Mouse (Mus musculus) urinary bladder, postnatal 36 days (tissue): ENCODE measurements around the gene BC049352.

Experiments used
- DNase-seq, 2 experiments: peaks; one replicate each; pipeline ENCODE4 v3.0.0; 2022; ENCODE audit warnings: low spot score in 2 of 2, mixed read lengths in 1 of 2

BC049352 gene

DNA sequence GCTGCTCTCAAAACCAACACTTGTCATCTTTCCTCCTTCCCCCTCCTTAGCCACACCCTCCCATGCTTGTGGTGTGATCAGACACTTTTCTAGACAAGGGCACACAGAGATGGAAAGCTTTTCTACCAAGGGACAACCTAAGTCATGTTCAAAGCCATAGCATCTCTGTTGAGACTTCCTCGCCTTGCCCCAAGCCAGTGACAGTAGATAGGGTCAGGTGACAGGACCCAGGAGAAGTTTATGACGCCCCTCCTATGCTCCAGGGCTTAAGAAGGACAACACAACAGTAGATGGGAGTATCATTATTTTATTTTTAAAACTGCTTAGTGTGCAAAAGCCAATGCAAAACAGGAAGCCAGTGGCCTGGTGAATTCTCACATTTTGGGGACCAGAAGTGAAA lies 65.7 kb downstream of the BC049352 start:
- DNase-seq: no peak

DNA sequence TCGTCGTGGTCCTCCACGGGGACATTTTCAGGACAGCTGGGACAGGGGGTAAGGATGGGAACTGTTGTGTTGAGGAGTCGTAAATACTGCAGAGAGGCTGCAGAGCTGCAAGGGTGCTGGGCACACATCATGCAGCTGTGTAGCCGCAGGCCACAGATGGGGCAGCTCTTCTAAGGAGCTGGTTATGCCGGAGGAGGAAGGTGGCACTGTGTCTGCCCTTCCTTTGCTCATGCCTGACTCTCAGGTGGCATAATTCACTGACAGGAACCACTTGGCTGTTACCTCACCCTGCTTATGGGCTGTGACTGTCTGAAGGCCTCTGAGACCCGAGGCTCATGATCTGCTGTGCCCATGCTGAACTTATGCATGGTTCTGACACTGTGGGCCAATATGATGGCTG lies 68.5 kb downstream of the BC049352 start:
- DNase-seq: no peak

DNA sequence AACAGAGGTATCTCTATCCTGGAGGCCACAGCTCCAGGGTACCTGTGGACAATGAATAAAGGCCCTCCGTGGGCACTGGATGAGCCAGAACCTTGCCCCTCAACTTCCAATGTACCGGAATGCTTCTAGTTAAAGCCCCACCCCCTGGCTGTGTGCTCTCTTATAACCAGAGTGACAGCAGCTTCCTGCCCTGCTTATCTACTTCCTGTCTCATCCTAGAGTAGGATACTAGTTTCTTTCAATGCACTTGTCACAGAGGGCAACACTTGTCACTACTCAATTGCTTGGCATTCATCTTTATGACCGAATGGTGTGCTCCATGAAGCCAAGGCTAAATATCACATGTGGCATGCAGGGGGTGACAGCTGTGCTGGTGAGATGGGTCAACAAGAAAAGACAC lies 69.5 kb downstream of the BC049352 start:
- no peak for DNase-seq

DNA sequence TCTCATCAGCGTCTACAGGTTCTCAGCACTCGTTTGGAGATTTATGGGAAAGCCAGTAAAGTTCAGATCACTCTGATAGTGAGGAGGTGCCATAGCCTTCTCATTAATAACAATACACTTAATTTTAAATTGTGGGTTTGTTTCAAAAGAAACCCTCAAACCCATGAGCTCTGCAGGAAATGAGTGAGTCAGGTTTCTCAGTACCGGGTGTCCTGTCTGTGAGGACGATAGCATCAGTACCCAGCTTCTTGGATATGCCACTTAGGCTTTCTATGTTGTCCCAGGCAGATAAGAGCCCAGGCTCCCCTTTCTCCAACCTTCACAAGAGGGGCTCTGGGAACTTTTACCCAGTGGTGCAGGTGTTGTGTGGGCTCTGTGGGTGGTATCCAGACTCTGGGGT lies 70.2 kb downstream of the BC049352 start:
- no peak for DNase-seq

DNA sequence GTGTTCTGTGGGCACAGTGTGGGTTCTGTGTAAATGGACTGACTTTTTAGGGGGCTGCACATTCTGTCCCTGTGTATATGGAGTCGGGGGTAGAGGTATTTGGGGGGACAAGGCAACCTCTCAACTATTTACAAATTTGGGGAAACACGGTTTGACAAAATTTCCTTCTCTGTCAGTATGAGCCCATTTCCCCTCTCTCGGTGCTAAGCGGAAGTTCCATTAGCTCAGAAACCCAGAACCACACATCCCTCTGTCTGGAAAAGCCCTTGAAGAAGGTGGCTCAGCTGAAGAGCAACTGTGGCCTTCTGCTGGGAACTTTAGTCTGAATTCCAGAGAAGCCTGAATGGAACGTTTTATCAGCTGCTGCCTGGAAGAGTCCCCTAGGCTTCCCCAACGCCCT lies 70.6 kb downstream of the BC049352 start:
- no peak for DNase-seq

DNA sequence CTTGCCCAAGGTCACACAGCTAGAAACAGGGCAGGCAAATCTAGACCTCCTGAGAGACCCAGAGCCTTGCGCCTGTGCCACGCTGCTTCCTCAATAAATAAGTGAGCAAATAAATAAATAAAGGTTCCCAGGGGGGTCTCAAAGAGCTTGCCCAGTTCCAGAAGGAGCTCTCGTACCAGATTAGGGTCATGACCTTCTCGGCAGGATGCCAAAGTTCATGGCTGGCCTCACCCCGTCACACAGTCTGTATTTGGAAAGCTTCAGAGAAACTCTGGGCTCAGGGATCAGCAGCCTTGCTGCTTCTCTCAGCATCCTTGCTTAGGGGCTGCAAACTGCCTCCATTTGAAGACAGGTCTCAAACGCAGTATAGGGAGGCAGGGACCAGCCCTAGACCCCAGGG lies 72.2 kb downstream of the BC049352 start:
- no peak for DNase-seq

DNA sequence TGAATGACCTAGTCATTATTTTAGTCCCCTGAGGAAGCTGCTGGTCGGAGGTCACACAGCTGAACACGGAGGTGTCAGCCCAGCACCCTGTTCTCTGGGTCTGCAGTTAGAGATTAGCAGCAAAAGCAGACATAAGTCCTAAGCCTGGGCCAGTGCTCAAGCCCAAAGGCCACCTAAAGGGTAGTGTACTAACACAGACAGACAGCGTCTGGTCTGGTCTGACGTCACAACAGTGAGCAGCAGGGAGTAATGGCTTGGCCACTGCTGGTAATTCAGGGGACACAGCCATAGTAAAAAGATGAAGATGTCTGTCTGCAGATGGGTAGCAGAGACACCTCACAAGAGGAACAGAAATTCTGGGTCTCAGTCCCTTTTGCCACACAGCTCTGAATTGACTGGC lies 72.8 kb downstream of the BC049352 start:
- DNase-seq: no peak

DNA sequence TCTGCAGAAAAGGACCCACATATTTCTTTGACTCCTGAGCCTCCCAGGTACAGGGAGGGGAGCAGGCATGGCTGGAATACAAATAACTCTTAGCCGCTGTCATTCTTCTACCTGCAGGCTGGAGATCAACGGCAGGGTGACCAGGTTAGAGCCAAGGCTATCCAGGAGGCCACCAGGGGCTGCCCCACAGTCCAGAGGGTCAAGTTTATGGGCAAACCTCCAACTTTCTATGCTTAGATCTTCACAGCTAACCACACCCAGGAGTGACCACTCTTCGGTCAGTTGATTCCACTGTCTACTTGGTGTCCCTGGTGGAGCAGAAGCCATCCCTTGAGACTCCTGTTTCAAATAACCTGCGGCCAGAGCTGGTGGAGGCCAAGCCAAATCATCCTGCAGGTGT lies 73.6 kb downstream of the BC049352 start:
- no peak for DNase-seq

DNA sequence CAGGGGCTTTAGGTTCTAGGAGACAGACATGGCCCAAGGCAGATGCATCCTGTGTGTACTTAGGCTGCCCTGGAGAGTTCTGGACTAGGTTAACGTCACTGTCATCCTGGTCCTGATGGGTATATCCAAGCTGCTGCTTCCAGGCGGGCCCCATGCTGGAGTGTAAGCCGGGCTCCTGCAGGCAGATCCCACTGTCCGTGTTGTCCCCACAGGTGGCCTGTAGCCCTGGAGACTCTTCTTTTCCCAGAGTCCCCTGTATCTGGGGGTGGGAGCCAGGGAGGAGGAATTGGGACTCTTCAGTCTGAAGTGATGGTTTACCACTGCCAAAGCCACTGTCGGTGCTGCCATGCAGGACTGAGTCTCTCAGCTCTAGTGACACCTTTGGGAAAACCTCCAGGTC lies 74.2 kb downstream of the BC049352 start:
- DNase-seq: no peak

DNA sequence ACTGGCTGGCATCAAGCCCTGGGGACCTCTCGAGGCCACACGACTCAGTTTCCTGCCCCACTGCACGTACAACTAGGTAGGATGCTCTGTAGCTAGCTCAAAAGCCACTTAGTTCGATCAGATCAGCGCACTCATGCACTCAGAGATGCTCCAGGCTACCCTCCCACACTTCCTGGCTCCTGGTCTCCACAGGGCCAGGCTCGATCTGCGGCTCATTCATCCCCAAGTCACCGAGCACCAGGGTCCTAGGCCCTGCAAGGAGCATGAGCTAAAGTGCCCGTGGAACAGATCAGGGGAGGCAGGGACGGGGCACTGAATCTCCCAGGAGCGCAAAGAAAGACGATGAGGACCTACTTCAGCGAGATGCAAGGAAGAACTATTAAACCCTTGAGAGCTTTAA lies 77.3 kb downstream of the BC049352 start:
- DNase-seq: no peak

DNA sequence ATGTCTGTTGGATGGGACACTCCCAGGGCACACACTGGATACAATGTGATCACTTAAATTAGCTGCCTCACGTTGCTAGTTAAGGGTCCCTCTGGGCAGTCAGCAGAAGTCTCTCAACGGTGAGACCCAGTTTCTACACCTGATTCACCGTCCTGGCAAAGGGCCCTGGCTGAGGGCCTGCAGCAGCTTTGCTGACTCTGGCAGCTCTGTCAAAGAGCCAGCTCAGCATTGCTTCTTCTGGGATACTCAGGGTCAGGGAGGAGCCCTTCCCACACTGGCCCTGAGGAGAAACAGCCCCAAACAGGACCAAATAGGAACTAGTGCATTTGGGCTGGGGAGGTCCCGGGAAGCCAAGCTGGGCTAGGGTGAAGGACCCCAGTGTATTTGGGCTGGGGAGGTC lies 79.7 kb downstream of the BC049352 start:
- DNase-seq: peak in 1 of 2 experiments; percentile 22

DNA sequence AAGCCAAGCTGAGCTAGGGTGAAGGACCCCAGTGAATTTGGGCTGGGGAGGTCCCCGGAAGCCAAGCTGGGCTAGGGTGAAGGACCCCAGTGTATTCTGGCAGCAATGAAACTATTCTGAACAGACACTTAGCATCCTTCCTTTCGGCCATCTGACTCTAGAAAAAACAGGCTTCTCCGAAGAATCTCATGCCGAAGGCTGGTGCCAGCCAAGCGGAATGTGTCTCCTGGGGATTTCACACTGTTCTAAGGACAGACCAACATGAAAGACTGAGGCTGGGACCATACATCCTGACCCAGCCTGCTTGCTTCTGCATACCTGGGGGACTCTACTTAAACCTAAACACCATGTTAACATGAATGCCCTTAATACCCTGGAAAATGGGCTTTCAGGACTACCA lies 80.1 kb downstream of the BC049352 start:
- no peak for DNase-seq

DNA sequence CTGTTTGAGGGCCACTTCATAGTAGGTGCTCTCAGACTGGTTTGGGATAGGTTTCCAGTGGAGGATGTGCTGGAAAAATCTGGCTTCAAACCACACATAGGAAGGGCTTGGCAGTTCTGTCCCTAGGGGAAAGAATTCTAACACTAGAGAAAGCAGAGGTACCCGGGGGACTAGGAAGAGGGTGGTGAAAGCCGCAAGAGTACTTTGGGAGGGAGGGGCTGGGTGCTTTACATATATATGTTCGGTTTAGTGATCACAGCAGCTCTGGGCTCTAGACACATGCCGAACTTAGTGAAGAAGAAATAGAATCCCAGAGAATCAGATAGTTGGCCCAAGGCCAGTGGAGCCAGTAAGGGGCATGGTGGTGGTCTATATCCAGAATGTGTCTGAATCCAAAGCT lies 85.3 kb downstream of the BC049352 start:
- DNase-seq: no peak

DNA sequence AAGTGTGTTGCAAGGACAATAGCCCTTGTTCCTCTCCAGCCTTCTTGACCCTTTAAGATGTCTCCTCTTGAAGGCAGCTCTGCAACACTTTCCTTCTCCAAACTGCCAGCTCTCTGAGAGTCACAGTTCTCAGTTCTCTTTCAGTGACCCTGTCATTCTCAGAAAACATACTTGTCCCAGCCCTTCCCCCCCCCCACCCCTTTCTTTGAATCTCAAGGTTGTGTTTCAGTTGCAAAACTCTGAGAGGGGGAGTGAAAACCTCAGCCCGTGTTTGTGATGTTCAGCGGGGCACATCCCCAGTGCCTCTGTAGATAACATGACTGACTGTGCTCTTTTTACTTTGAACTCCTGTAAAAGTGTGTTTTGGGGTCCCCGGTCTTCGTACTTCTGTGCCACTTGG lies 86.3 kb downstream of the BC049352 start:
- DNase-seq: no peak

DNA sequence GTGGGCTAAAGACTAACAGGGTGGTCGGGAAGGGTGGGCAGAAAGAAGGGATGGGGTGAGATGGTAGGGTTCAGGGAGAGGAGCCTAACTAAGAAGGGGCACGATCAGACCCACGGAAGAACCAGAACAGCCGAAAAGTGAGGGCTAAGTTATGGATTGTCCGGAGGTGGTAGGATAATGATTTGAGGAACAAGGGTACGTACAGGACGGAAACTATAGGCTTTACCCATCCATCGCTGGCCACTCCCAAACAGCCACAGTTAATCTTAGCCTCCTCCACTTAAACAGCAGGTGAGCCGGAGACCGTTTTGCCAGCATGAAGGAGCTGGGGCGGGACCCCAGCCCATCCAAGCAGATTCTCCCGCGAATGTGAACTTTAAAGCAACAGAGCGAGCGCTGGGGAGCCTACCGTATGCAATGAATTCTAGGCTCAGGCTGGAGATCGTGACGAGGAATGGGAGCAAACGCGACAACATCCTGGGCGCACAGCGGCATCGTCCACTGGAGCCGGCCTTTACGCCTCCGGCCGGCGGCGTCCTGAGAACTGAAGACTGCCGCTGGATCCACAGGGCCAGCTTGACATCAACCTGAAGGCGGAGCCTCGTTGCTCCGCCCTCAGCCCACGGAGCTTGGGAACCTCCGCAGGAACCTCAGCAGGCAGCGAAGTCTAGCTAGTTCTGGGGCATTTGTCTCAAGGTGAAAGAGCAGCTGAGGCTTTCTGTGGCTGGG lies 87.0 kb downstream of the BC049352 start, which contains the start of gene Il10ra:
Gene Il10ra (minus strand): TSS at position 553 of the 729 bp plus-strand sequence.
- peak; percentile 24 to 47 for DNase-seq

DNA sequence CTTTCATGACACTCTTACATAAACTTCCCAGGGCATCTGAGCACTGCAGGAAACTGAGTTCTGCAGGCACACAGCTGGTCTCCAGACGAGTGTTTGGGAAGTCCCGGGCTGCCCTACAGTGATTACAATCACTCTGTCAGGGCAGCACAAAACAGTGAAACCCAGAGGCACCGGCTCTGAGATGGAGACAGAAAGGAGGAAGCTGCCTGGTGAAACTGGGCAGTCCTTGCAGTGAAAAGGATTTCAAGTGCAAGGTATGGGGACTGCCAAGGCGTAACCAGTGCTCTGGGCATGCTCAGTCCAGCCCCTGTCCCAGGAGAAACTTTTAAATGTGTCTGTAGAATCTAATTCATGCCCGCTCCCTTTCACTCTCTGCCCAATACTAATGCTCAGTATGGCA lies 90.4 kb downstream of the BC049352 start:
- no peak for DNase-seq

DNA sequence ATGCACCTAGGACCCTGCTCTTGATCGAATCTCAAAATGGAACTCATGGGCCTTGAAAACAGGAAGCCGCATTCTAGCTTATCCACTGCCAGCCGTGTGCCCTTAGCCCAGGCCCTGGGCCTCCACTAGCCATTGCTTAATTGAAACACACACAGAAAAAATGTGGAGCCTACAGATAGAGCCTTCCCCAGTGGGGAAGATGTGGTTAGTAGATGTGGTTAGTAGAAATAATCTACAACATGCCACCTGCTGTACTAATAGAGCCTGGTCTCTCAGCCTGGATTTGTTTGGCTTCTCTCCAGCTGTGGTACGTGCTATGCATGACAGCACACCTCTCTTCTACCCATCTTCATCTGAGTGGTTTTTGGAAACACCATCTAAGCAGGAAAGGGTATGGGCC lies 92.4 kb downstream of the BC049352 start:
- DNase-seq: no peak

DNA sequence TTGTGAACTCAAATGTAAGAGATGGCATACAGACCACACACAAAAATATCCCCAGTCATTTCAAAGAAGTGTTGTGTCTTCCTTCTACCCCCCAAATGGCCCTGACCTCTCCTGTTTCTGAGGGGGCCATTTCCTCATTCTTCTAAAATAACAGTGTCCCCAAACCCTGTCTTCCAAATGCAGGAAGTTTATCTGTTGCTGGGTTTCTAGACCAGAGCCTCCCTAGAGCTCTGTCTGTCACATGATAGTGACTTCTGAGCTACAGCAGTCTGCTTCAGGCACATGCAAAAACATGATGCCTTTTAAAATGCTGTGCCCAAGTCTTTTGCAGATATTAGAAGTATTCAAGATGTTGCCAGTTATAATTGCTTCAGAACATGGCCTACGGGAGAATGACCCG lies 92.8 kb downstream of the BC049352 start:
- no peak for DNase-seq

DNA sequence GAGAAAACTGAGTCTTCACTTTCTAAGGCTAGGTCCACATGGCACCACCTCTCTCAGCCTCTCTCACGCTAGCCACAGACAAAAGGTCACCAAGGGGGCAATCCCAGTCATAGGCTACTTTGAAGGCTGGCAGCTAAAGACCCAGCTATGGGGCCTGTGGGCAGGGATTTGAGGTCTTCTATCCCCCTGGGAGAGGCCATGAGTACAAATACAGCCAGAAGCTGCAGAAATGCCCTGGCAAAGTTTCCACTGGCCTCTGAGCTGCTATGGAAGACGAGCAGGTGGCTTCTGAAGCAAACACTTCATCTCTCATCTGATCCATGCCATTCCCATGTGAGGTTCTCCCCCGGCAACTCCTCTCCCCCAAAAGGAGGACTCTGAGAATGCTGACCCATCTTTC lies 98.3 kb downstream of the BC049352 start:
- no peak for DNase-seq

DNA sequence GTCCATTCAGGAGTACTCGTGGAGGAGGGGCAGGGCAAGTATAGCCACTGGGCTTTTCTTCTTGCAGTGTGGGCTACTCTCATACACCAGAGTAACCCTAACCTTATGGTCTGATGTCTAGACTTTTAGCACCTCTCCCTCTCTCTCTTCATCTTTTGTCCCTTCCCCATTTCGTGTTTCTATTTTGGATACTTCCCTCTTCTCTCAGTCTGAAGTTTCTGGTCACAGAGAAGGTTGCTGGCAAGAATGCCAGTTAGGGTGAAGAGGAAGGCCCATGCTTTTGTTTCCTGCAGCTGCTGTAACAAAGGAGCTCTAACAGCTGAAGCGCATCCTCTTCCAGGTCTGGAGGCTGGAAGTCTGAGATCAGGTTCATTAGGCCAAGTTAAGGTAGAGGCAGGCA lies 99.1 kb downstream of the BC049352 start:
- no peak for DNase-seq

DNA sequence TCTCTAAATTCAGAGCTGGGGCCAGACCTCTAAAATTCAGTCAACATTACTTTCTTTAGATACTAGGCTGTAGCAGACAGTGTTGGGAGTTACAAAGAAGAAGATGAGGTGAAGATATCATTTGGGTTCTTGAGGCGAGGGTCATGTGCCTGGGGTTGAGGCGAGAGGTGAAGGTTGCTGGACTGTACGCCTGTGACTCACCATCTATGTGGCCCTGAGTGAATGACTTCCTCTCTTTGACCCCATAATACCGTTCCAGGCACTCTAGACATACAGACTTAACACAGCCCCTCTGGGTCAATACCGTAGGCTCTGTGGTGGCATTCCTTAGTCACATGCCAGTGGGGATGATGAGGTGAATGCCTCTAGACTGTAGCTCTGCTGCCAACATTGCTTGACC lies 100.7 kb downstream of the BC049352 start:
- no peak for DNase-seq

DNA sequence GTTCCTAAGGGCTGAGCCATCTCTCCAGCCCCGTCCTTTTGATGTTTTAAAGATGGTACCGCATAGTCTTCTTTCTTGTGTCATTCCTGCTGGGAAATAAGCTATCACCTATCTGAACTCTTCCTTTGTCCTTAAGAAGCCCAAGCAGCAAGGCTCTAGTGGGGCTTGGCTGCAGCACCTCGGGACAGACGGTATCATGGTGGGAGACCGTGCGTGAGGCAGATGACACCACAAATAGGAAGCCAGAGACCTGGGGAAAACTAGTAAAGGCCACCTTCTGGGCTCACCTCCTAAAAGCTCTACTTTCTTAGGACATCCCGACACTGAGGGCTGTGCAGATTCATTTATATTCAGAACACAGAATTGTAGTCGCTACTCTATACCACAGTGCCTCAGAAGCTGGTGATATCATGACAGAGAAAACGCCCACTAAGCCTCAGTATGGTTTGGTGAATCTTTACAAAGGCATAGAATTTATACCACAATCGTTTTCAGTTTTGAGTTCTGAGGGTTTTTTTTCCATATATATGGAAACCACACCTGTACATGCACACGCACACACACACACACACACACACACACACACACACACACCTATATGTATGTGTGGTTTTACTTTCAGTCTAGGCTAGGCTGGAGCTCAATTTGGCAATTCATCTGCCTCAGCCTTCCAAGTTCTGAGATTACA lies 109.8 kb downstream of the BC049352 start:
- no peak for DNase-seq

DNA sequence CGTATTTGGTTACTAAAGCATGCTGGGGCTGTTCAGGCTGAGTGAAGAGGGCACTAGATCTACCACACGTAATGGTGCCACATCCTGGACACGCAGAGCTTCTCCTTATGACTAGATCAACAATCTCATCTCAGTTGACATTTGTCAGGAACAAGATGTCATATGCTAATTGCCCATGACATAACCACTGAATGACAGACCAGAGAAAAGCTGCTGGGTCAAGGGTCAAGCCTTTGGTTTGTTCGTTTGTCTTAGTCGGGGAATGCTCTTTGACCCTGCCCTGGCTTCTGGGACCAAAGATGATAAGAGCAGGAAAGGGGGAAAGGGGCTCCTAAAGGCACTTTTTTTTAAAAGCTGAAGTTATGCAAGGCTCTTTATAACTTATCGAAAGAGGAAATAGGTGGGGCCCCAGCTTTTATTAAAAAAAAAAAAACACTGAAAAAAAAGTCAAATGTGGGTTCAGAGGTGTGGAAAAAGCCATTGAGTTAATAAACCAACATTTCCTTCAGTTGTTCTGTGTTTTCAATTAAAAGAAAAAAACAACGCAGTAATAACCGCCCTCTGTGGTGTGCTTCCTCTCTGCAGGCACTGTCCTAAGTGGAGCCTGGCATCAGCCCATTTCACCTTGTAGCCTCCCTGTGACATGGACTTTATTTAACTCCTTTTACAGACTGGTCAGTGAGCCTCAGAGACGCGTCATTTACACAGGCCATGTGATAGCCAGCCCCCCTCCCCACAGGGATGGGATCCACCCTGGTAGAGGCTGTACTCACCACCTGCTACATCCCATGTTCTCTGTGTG lies 112.6 kb downstream of the BC049352 start:
- DNase-seq: no peak
